Mouse (Mus musculus): ENCODE data around the gene Naa35.

GRCm38 (mm10) chr13:59669946-59670345 lies 84.9 kb downstream of the Naa35 start:
- TF ChIP-seq CTCF (IDR thresholded peaks at IDR 0.05; ENCODE audit: low read depth) (no peak), EP300 (IDR thresholded peaks at IDR 0.05; ENCODE audit: low read depth) (no peak)

All from liver, postnatal 0 days (tissue).